Mouse (Mus musculus) CD4-positive naive resting alpha-beta T cell, adult 57 days (primary cell): ENCODE results near the gene Foxg1. TPM values are rescaled to one million over a fixed set of nuclear protein-coding genes. Genes with fewer than 3 reads are reported as not detected.

Experiments used
- total RNA-seq: library from RNA; stranded (reverse); gene quantifications from one replicate; pipeline ENCODE4 v1.2.4, GENCODE M21; 2023

Foxg1 gene
- total RNA-seq, result not detected

GRCm38 (mm10) chr12:49382565-49383520 is at the start of gene Foxg1:
Gene Foxg1, plus strand, starts transcription at chr12:49382660.

GRCm38 (mm10) chr12:49384876-49385630 is 2.6 kb downstream of the Foxg1 start, which contains the start of gene Gm43517:
Gene Gm43517, plus strand, starts transcription at chr12:49385174.

Other genes starting within 250 kb of the Foxg1 start
- gene Gm43517, start 2.5 kb downstream of the Foxg1 start, total RNA-seq, result not detected